Mouse (Mus musculus): ENCODE data around the gene Pim3.

- TF ChIP-seq CTCF (IDR thresholded peaks at IDR 0.05; ENCODE audit: low read depth, low read length) (no peak), POLR2A (IDR thresholded peaks at IDR 0.05; ENCODE audit: extremely low read depth, insufficient read depth, low read length) (no peak)
Observed at GRCm38 (mm10) chr15:88868024-88868742, 6.2 kb downstream of the Pim3 start.
